Mouse (Mus musculus) olfactory bulb, adult 2 months (tissue): ENCODE measurements around the gene Gm21983.

Experiments used
- CTCF ChIP-seq: fragments of 200-500 bp; IDR thresholded peaks from 2 replicates; pipeline ENCODE4 v1.5.1; 2012; ENCODE audit warnings: low read depth, mild to moderate bottlenecking, low read length, moderate library complexity; ENCODE audit not compliant: insufficient read depth
- POLR2A ChIP-seq: fragments of 200-500 bp; IDR thresholded peaks from 2 replicates; pipeline ENCODE4 v1.6.1; 2012; ENCODE audit warnings: mild to moderate bottlenecking, low read depth, low read length, moderate library complexity; ENCODE audit not compliant: insufficient read depth

GRCm38 (mm10) chr7:27228865-27229264 lies 48.0 kb upstream of the Gm21983 start:
- TF ChIP-seq POLR2A (no peak), CTCF (no peak)
